Mouse (Mus musculus): ENCODE data around the gene Tnfrsf1b. TPM values are rescaled to one million over a fixed set of nuclear protein-coding genes. Genes with fewer than 3 reads are reported as not detected.
"Not testable (repeated sequence)": the region's sequence is repeated elsewhere in the genome, so short reads cannot be mapped to it uniquely, and the experiment has no call there.

Gene Tnfrsf1b
- total RNA-seq, 4 experiments from 2014 or later: 1.4 to 1.8 (median 1.6) TPM

DNA sequence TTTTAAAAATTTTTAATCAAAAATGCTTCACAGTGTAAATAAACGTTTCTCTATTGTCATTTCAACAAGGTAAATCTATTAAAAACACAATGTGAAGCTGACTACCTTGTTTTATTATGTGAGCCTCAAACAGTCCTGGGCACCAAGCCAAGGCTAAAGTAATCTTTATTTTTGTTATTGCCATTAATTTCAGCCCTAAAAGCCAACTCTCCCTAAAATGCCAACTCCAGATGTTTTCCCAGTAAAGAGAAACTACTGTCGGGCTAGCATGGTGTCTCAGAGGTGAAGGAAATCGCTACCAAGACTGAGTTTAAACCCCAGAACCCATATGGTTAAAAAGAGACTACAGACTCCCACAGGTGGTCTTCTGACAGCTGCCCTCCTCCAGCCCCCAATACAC, 53.3 kb downstream of the Tnfrsf1b start:
- no peak for DNase-seq (ENCODE audit: low spot score in 2 of 2)

DNA sequence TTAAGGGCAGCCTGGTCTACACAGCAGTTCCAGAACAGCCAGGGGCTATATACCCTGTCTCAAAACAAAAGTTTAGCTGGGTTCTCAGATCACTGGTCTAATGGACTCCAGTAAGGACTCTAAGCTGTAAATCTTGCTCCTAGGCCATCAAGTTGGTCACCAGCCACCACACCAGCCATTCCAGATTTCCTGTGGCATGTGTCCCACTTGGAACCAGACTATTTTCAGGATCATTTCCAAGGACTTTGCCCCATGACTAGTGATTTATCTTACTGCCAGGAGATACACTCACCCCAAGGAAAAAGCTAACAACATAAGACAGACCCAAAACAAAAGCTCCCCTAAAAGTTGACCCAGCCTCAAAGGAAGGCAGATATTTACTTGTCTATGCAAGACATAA, 54.0 kb downstream of the Tnfrsf1b start:
- peak; percentile 46 to 57 for DNase-seq (ENCODE audit: low spot score in 2 of 2)

DNA sequence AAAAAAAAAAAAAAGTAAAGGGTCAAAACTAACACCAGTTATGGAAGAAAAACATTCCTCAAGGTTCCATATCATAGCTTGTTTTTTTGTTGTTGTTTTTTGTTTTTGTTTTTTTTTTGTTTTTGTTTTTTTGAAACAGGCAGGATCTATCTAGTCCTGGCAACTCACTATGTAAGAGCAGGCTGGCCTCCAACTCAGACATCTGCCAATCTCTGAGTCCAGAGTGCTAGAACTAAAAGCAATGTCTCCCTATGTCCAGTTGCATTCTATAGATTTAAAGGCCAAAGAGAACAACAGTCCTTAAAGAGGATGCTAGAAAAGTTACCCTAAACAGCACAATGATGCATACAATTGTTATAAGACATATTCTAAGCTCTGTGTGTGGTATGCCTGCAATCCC, 58.1 kb downstream of the Tnfrsf1b start:
- DNase-seq (ENCODE audit: low spot score in 2 of 2): no peak

DNA sequence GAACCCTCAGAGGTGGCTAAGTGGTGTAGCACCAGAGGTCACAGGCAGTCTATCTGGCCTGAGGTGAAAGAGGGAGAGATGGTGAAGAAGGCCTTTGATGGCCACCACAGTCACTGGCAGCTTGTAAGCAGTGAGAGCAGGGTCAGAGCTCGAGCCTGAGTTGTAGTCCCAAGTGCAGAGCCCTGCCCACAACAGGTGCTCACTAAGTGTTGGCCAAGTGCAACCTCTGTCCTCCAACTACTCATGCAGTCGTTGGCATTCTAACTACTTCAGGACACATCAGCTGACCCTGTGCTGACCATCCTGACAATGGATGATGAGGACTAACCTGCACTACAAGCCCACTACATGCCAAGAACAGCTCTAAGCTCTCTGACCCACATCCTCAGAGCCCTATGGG, 59.1 kb downstream of the Tnfrsf1b start:
- DNase-seq (ENCODE audit: low spot score in 2 of 2): no peak

DNA sequence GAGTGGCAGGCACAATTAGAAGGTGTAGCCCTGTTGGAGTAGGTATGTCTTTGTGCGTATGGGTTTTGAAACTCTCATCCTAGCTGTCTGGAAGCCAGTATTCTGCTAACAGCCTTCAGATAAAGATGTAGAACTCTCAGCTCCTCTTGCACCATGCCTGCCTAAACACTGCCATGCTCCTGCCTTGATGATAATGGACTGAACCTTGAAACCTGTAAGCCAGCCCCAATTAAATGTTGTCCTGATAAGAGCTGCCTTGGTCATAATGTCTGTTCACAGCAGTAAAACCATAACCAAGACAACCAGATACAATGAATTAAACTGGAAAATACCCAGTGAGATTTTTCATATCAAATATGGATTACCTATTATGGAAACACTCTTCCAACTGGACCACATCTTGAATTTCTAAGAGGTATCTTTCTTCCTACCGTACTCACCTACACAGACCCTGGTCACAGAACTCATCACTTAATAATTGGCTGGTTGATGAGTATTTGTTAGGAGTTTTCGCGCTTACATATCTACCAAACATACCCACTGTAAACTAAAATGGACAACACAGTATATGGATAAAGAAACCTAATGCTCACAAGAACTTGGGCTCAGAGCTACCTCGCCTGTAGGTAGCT, 67.6 kb downstream of the Tnfrsf1b start:
- no peak for DNase-seq (ENCODE audit: low spot score in 2 of 2)

DNA sequence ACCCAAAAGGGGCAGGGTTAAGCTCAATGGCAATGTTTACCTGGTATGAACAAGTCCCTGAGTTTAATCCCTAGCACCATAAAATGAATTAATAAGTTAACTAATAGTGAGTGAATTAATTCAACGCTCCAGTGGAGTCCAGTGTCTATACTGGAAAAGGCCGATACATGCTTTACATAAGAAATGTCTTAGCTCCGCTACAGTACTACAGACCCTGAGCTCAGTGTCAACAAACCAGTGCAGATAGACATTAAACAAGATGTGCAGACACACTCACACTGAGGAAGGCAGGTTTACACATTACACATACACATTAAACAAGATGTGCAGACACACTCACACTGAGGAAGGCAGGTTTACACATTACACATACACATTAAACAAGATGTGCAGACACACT, 81.1 kb downstream of the Tnfrsf1b start:
- DNase-seq (ENCODE audit: low spot score in 2 of 2): not testable (repeated sequence)

DNA sequence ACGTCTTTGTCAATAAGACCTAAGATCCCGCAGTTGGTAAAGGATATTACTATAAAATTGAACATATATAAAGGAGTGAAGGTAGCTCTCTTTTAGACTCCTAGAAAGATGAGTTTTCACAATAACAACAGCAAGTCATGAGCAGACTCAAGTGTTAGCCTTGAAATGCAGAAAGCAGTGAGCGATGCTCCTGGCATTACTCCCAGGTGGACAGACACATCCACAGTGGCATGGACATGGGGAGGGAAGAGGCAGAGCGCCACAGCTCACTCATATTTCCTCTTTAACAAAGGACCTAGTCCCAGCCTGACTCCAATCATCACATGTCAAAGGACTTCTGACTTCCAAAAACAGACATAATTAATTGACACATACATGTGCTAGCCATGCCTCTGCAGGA, 82.6 kb downstream of the Tnfrsf1b start:
- no peak for DNase-seq (ENCODE audit: low spot score in 2 of 2)

Other genes with a start within 250 kb of the Tnfrsf1b start
- 10 to 100 TPM; 32.5 to 42.0 (median 36.7) TPM for gene Vps13d, start 51.9 kb downstream of the Tnfrsf1b start, total RNA-seq (2022)
- under 1 TPM in 2 of 4 experiments, not detected in 2; 0.09 to 0.11 TPM for gene Tnfrsf8, start 68.3 kb upstream of the Tnfrsf1b start, total RNA-seq (2022)